Mouse (Mus musculus) MEL (cell line): ENCODE data around the gene Nkpd1. TPM values are rescaled to one million over a fixed set of nuclear protein-coding genes. Genes with fewer than 3 reads are reported as not detected.

Experiments used
- DNase-seq: peaks from one replicate; pipeline ENCODE4 v3.0.0; 2011; ENCODE audit warnings: low read depth, low spot score
- H3K27ac ChIP-seq: 2 replicates; pipeline ENCODE4 v1.5.1; 2012; ENCODE audit warnings: low read depth, mild to moderate bottlenecking, control low read depth, low read length, moderate library complexity; ENCODE audit not compliant: control insufficient read depth
- H3K27me3 ChIP-seq, 2 experiments: fragments of 150-350 bp in 1 of 2; sonication (generic) in 1 of 2; 2 replicates each; pipeline ENCODE4 v1.6.1; 2012; ENCODE audit warnings: low read length in 2 of 2, mild to moderate bottlenecking in 2 of 2, improper control_type of control experiment in 1 of 2, moderate library complexity in 1 of 2; ENCODE audit not compliant: insufficient read depth in 2 of 2, control insufficient read depth in 1 of 2
- H3K36me3 ChIP-seq, 2 experiments: 2 replicates each; pipeline ENCODE4 v1.6.1; 2012 to 2014; ENCODE audit warnings: low read length in 2 of 2, improper control_type of control experiment in 1 of 2, inconsistent platforms in 1 of 2, mild to moderate bottlenecking in 1 of 2; ENCODE audit not compliant: insufficient read depth in 2 of 2, control insufficient read depth in 1 of 2
- H3K4me1 ChIP-seq, 2 experiments: fragments of 150-350 bp in 1 of 2; sonication (generic) in 1 of 2; 2 replicates each; pipeline ENCODE4 v1.6.1; 2012; ENCODE audit warnings: low read length in 2 of 2, improper control_type of control experiment in 1 of 2, mild to moderate bottlenecking in 1 of 2; ENCODE audit not compliant: insufficient read depth in 2 of 2, control insufficient read depth in 1 of 2
- H3K4me3 ChIP-seq, 2 experiments: fragments of 150-350 bp in 1 of 2; sonication (generic) in 1 of 2; 2 replicates each; pipeline ENCODE4 v1.5.1; 2012; ENCODE audit warnings: low read depth in 2 of 2, low read length in 2 of 2, mild to moderate bottlenecking in 2 of 2, moderate library complexity in 2 of 2, control low read depth in 1 of 2, improper control_type of control experiment in 1 of 2; ENCODE audit not compliant: control insufficient read depth in 1 of 2, insufficient read depth in 1 of 2
- H3K79me2 ChIP-seq: 2 replicates; pipeline ENCODE4 v1.6.1; 2012; ENCODE audit warnings: mild to moderate bottlenecking, low read length, moderate library complexity; ENCODE audit not compliant: control insufficient read depth, poor library complexity, insufficient read depth
- H3K9ac ChIP-seq: 2 replicates; pipeline ENCODE4 v1.6.1; 2012; ENCODE audit warnings: low read depth, mild to moderate bottlenecking, control low read depth, low read length, moderate library complexity; ENCODE audit not compliant: control insufficient read depth, poor library complexity, severe bottlenecking
- H3K9me3 ChIP-seq: fragments of 150-350 bp; sonication (generic); replicated peaks from 2 replicates; pipeline ENCODE4 v1.6.1; 2012; ENCODE audit warnings: mild to moderate bottlenecking, low read length, improper control_type of control experiment, moderate library complexity; ENCODE audit not compliant: insufficient read depth
- CTCF ChIP-seq, 3 experiments: IDR thresholded peaks in 2 of 3; conservative IDR thresholded peaks in 1 of 3; 2 replicates each; pipeline ENCODE4 v1.5.1; 2011 to 2012; ENCODE audit warnings: low read length in 3 of 3, low read depth in 2 of 3, mild to moderate bottlenecking in 2 of 3, improper control_type of control experiment in 1 of 3, inconsistent platforms in 1 of 3, mixed read lengths in 1 of 3, moderate library complexity in 1 of 3; ENCODE audit not compliant: control insufficient read depth in 1 of 3, insufficient read depth in 1 of 3, poor library complexity in 1 of 3, severe bottlenecking in 1 of 3
- ELF1 ChIP-seq: IDR thresholded peaks from 2 replicates; pipeline ENCODE4 v1.6.1; 2014; ENCODE audit warnings: low read depth, mild to moderate bottlenecking, inconsistent platforms, low read length, improper control_type of control experiment, moderate library complexity
- ETS1 ChIP-seq: IDR thresholded peaks from 2 replicates; pipeline ENCODE4 v1.6.1; 2012; ENCODE audit warnings: low read depth, mild to moderate bottlenecking, inconsistent platforms, low read length, improper control_type of control experiment, moderate library complexity
- GATA1 ChIP-seq: IDR thresholded peaks from 2 replicates; pipeline ENCODE4 v1.6.1; 2011; ENCODE audit warnings: low read depth, low read length, improper control_type of control experiment
- HCFC1 ChIP-seq: IDR thresholded peaks from 2 replicates; pipeline ENCODE4 v1.6.1; 2012; ENCODE audit warnings: low read depth, mild to moderate bottlenecking, inconsistent platforms, low read length, improper control_type of control experiment, moderate library complexity
- JUND ChIP-seq: IDR thresholded peaks from 2 replicates; pipeline ENCODE4 v1.6.1; 2011; ENCODE audit warnings: low read depth, mild to moderate bottlenecking, improper control_type of control experiment, low read length
- MAFK ChIP-seq: IDR thresholded peaks from 2 replicates; pipeline ENCODE4 v1.6.1; 2011; ENCODE audit warnings: low read depth, mild to moderate bottlenecking, low read length, improper control_type of control experiment, borderline replicate concordance
- MEF2A ChIP-seq: IDR thresholded peaks from 2 replicates; pipeline ENCODE4 v1.6.1; 2014; ENCODE audit warnings: low read depth, mild to moderate bottlenecking, inconsistent platforms, low read length, improper control_type of control experiment; ENCODE audit not compliant: poor library complexity, insufficient replicate concordance, severe bottlenecking; ENCODE audit errors: extremely low read depth
- MXI1 ChIP-seq: IDR thresholded peaks from 2 replicates; pipeline ENCODE4 v1.6.1; 2011; ENCODE audit warnings: mild to moderate bottlenecking, low read depth, low read length, improper control_type of control experiment
- NRF1 ChIP-seq: IDR thresholded peaks from 2 replicates; pipeline ENCODE4 v1.6.1; 2014; ENCODE audit warnings: low read depth, mild to moderate bottlenecking, inconsistent platforms, low read length, improper control_type of control experiment, moderate library complexity; ENCODE audit not compliant: poor library complexity, insufficient read depth, severe bottlenecking
- RAD21 ChIP-seq: IDR thresholded peaks from 2 replicates; pipeline ENCODE4 v1.6.1; 2011; ENCODE audit warnings: mild to moderate bottlenecking, low read depth, low read length, improper control_type of control experiment
- SIN3A ChIP-seq: IDR thresholded peaks from 2 replicates; pipeline ENCODE4 v1.6.1; 2012; ENCODE audit warnings: low read length, improper control_type of control experiment, inconsistent platforms
- SMC3 ChIP-seq: IDR thresholded peaks from 2 replicates; pipeline ENCODE4 v1.6.1; 2011; ENCODE audit warnings: low read depth, low read length, improper control_type of control experiment
- TAL1 ChIP-seq: IDR thresholded peaks from 2 replicates; pipeline ENCODE4 v1.6.1; 2012; ENCODE audit warnings: mild to moderate bottlenecking, inconsistent platforms, low read length, moderate library complexity, mixed read lengths
- TBP ChIP-seq: IDR thresholded peaks from 2 replicates; pipeline ENCODE4 v1.8.0; 2011; ENCODE audit warnings: low read depth, low read length, improper control_type of control experiment
- ZC3H11A ChIP-seq: IDR thresholded peaks from 2 replicates; pipeline ENCODE4 v1.6.1; 2012; ENCODE audit warnings: low read depth, mild to moderate bottlenecking, inconsistent platforms, low read length, improper control_type of control experiment
- polyA plus RNA-seq, 2 experiments: library from polyadenylated mRNA; stranded (reverse) in 1 of 2; unstranded in 1 of 2; fragments of >175 nt in 1 of 2; fragments of >200 nt in 1 of 2; gene quantifications; 2 replicates each; pipeline versions ENCODE4 v1.2.1 to v1.2.4; 2012; ENCODE audit warnings: low replicate concordance in 2 of 2, low read depth in 1 of 2; ENCODE audit not compliant: insufficient read length in 2 of 2, insufficient read depth in 1 of 2, missing spikeins in 1 of 2
- total RNA-seq: library from RNA; depleted of rRNA; stranded (reverse); fragments of 300-350 nt; gene quantifications from 2 replicates; pipeline ENCODE4 v1.2.3, GENCODE M21; 2012

Gene Nkpd1
- total and polyA plus RNA-seq, 3 experiments: 0.33 to 0.35 TPM; not detected in 1

- H3K4me3 ChIP-seq: no peak overlapping the region
- H3K36me3 ChIP-seq: peaks cover 0 to 2% of the 10 kb centered on the region in 2 experiments; a peak in 2 of 4 replicates
- H3K9ac ChIP-seq: no peak overlapping the region
- H3K27ac ChIP-seq: no peak overlapping the region
- H3K9me3 ChIP-seq: no peaks in the 10 kb centered on the region
- no peak for DNase-seq
- peaks cover 0 to 2% of the 10 kb centered on the region in 2 experiments; a peak in 1 of 4 replicates for H3K4me1 ChIP-seq
- no peak for TF ChIP-seq SIN3A
- TF ChIP-seq JUND: no peak
- no peak for TF ChIP-seq RAD21
- no peak for TF ChIP-seq ELF1
- TF ChIP-seq TAL1: no peak
- no peaks in the 10 kb centered on the region; the same call in 1 of the 2 replicates for H3K79me2 ChIP-seq
- no peaks in the 10 kb centered on the region for H3K27me3 ChIP-seq
Measured at GRCm38 (mm10) chr7:19501658-19502057, 16.0 kb upstream of the Nkpd1 start.

- Histone ChIP-seq H3K4me1 (peaks cover 0 to 2% of the 10 kb centered on the region in 2 experiments; a peak in 1 of 4 replicates), H3K36me3 (peaks cover 0 to 2% of the 10 kb centered on the region in 2 experiments; a peak in 2 of 4 replicates), H3K79me2 (peaks cover 6% of the 10 kb centered on the region), H3K27ac (no peak overlapping the region), H3K9ac (no peak overlapping the region), H3K9me3 (no peaks in the 10 kb centered on the region), H3K4me3 (no peak overlapping the region), H3K27me3 (no peaks in the 10 kb centered on the region)
- DNase-seq: peak; percentile 73
- TF ChIP-seq RAD21 (peak; percentile 81), MEF2A (no peak), SIN3A (peak; percentile 49; the same call in 1 of the 2 replicates), ZC3H11A (peak; percentile 66; the same call in 1 of the 2 replicates), TBP (no peak), CTCF (IDR thresholded peaks at IDR 0.05 in 2 of 3, conservative IDR thresholded peaks at IDR 0.05 in 1 of 3; ENCODE audit: control insufficient read depth in 1 of 3, insufficient read depth in 1 of 3, low read depth in 2 of 3, low read length in 3 of 3, poor library complexity in 1 of 3, severe bottlenecking in 1 of 3) (peak; percentile 81 to 98 (median 90)), GATA1 (peak; percentile 70), ETS1 (peak; percentile 59), SMC3 (peak; percentile 76)
Measured at GRCm38 (mm10) chr7:19503481-19504068, 14.1 kb upstream of the Nkpd1 start.

- H3K27me3 ChIP-seq: no peaks in the 10 kb centered on the region
- H3K79me2 ChIP-seq: peaks cover 21% of the 10 kb centered on the region
- H3K4me1 ChIP-seq: peaks cover 0 to 8% of the 10 kb centered on the region in 2 experiments; a peak in 2 of 4 replicates
- peak overlapping the region; percentile 86 to 94 for H3K4me3 ChIP-seq
- peak overlapping the region; percentile 29 for H3K27ac ChIP-seq
- peaks cover 0 to 6% of the 10 kb centered on the region in 2 experiments; a peak in 2 of 4 replicates for H3K36me3 ChIP-seq
- H3K9ac ChIP-seq: peak overlapping the region; percentile 95
- TF ChIP-seq MXI1 (0 out of 2 replicates have a peak, but pooled peaks have one; percentile 38), SIN3A (peak; percentile 64; the same call in 1 of the 2 replicates), NRF1 (no peak), HCFC1 (peak; percentile 58), MAFK (no peak), CTCF (IDR thresholded peaks at IDR 0.05 in 2 of 3, conservative IDR thresholded peaks at IDR 0.05 in 1 of 3; ENCODE audit: control insufficient read depth in 1 of 3, insufficient read depth in 1 of 3, low read depth in 2 of 3, low read length in 3 of 3, poor library complexity in 1 of 3, severe bottlenecking in 1 of 3) (peak; percentile 56 to 90 (median 70)), SMC3 (peak; percentile 88), ZC3H11A (peak; percentile 54), RAD21 (peak; percentile 47), ETS1 (no peak)
- peak; percentile 87 for DNase-seq
- H3K9me3 ChIP-seq: no peaks in the 10 kb centered on the region
Measured at GRCm38 (mm10) chr7:19506326-19506725, 11.3 kb upstream of the Nkpd1 start.
